Mouse (Mus musculus) lung, postnatal 36 days (tissue): ENCODE data around the gene Lrriq3.
A peak's percentile ranks its signal among the peaks of the same experiment; 100 is the strongest.

Experiments
- DNase-seq: peaks from one replicate; pipeline ENCODE4 v3.0.0; 2022; ENCODE audit warnings: mixed read lengths

The Lrriq3 gene

GRCm38 (mm10) chr3:155093116-155093956 lies at the start of gene Lrriq3, which contains the start of gene Fpgt:
Gene Lrriq3, plus strand, starts transcription at chr3:155093434.
Gene Fpgt, minus strand, starts transcription at chr3:155093403.
- peak; percentile 93 for DNase-seq

GRCm38 (mm10) chr3:155052021-155052420 lies 41.2 kb upstream of the Lrriq3 start:
- no peak for DNase-seq

- no peak for DNase-seq
These were observed 40.0 kb upstream of the Lrriq3 start for GRCm38 (mm10) chr3:155053189-155053588.

GRCm38 (mm10) chr3:155055231-155055916 lies 37.9 kb upstream of the Lrriq3 start, which contains the start of gene Tnni3k:
Gene Tnni3k, minus strand, starts transcription at chr3:155055407.
- no peak for DNase-seq

- no peak for DNase-seq
These were observed 36.6 kb upstream of the Lrriq3 start for GRCm38 (mm10) chr3:155056606-155057005.

- no peak for DNase-seq
These were observed 35.7 kb upstream of the Lrriq3 start for GRCm38 (mm10) chr3:155057566-155057965.

GRCm38 (mm10) chr3:155058800-155059448 lies 34.3 kb upstream of the Lrriq3 start:
- DNase-seq = no peak

GRCm38 (mm10) chr3:155059449-155059822 lies 33.8 kb upstream of the Lrriq3 start:
- no peak for DNase-seq

- DNase-seq = no peak
These were observed 15.3 kb upstream of the Lrriq3 start for GRCm38 (mm10) chr3:155077908-155078307.

GRCm38 (mm10) chr3:155092081-155092480 lies 1.2 kb upstream of the Lrriq3 start:
- no peak for DNase-seq

- DNase-seq = no peak
These were observed 6.0 kb downstream of the Lrriq3 start for GRCm38 (mm10) chr3:155099266-155099665.

- DNase-seq = no peak
These were observed 12.7 kb downstream of the Lrriq3 start for GRCm38 (mm10) chr3:155105957-155106356.

- DNase-seq = no peak
These were observed 44.5 kb downstream of the Lrriq3 start for GRCm38 (mm10) chr3:155137737-155138136.

- no peak for DNase-seq
These were observed 47.8 kb downstream of the Lrriq3 start for GRCm38 (mm10) chr3:155141047-155141446.

GRCm38 (mm10) chr3:155144368-155144767 lies 51.1 kb downstream of the Lrriq3 start:
- DNase-seq = no peak

- no peak for DNase-seq
These were observed 68.6 kb downstream of the Lrriq3 start for GRCm38 (mm10) chr3:155161842-155162241.

- DNase-seq = no peak
These were observed 87.2 kb downstream of the Lrriq3 start for GRCm38 (mm10) chr3:155180303-155180902.

GRCm38 (mm10) chr3:155186456-155186855 lies 93.2 kb downstream of the Lrriq3 start:
- DNase-seq = no peak

- no peak for DNase-seq
These were observed 95.6 kb downstream of the Lrriq3 start for GRCm38 (mm10) chr3:155188857-155189256.

- no peak for DNase-seq
These were observed 141.7 kb downstream of the Lrriq3 start for GRCm38 (mm10) chr3:155234919-155235318.

GRCm38 (mm10) chr3:155235502-155235901 lies 142.3 kb downstream of the Lrriq3 start:
- no peak for DNase-seq
